Mouse (Mus musculus) lung, adult 2 months (tissue): Measurements from ENCODE around the gene Zbtb26.

Source experiments
- CTCF ChIP-seq: fragments of 200-500 bp; IDR thresholded peaks from 2 replicates; pipeline ENCODE4 v1.5.1; 2011; ENCODE audit warnings: mild to moderate bottlenecking, low read length, control low read depth; ENCODE audit not compliant: insufficient read depth
- POLR2A ChIP-seq: fragments of 200-500 bp; IDR thresholded peaks from 2 replicates; pipeline ENCODE4 v1.6.1; 2011; ENCODE audit warnings: low read depth, mild to moderate bottlenecking, control low read depth, low read length, borderline replicate concordance; ENCODE audit errors: extremely low read depth

DNA sequence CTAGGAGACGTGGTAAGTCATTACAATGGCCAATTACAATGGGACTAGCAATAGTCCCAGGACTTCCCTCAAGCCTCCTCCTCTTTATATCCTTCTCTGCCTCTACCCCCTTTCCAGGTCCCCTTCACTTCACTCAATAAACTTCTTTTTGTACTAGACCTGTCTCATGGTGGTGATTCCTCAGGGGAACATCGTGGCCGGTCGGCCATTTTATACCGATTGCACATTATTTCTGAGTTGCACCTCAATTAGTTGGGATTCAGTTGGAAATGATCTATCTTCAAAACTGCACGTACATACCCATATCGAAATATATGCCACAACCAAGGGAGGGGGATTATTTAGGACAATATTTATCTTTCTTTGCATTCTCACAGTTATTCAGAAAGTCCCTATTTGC, 11.3 kb downstream of the Zbtb26 start:
- TF ChIP-seq POLR2A (no peak), CTCF (no peak)
